Mouse (Mus musculus) forelimb bud, embryonic 11.5 days (tissue): ENCODE results near the gene Lipn.

Source experiments
- DNase-seq: peaks from one replicate; pipeline ENCODE4 v3.0.0-alpha.2; 2012; ENCODE audit warnings: low read depth, low spot score

Lipn gene

DNA sequence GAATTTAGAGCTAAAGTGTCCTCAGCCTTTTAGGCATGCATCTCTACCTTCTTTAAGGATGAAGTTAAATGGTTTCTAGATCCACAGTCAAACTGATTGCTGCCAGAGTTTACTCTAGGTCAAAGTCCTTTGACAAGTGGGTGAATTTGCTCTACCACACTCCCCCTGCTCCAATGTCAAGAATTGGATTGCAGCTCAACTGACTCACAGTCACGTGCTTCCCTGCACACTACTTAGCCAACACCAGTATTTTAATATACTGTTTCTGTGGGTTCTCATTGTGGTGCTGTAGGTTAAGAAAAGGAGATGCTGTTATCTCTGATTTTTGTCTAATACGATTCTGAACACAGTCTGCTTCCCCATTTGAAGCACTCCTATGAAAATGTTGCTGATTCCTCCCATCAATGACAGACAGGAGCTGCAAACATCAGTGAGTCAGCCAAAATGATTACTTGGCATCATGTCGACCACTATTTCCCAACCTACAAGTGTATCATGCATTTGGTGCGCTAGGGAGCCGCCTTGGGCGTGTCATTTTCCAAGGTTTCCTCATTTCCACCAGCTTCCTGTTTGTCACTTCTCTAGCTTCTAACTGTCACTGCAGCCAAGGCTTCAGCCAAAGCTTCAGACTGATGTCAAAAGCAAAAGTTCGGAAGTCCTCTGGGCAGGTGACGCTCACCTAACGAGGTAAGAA lies at the start of gene Lipn:
TSS of gene Lipn (plus strand) at position 580 of the 694 bp plus-strand sequence.
- no peak for DNase-seq

DNA sequence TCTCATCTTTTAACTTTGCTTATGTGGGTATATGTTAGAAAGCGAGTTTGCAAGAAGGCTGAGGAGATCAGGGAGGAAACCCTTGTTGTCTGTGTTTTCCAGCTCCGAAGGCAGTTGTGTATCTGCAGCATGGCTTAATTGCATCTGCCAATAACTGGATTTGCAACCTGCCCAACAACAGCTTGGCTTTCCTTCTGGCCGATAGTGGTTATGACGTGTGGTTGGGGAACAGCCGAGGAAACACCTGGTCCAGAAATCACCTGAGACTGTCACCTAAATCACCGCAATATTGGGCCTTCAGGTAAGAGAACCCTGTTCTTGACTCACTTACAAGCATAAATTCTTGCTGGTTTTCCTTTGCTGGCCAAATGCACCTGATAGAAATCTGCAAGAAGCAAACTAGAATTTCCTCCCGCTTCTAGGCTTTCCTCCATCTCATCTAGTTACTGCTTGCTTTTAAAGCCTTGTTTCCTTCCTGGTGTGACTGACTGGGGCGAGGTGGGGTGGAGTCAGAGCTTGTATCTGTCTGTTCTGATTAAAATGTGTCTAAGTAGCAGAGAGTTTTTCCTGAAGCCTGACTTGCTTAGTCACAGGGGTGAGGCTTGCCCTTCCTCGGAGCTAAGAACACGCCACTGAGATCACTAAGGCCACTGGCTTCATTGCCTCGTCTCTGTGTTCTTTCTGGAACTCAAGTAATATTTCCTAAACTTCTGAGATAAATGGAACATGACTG lies 45.6 kb upstream of the Lipn start:
- no peak for DNase-seq

- DNase-seq: peak; percentile 14
Observed at GRCm38 (mm10) chr19:34022759-34023158, 44.4 kb upstream of the Lipn start.

DNA sequence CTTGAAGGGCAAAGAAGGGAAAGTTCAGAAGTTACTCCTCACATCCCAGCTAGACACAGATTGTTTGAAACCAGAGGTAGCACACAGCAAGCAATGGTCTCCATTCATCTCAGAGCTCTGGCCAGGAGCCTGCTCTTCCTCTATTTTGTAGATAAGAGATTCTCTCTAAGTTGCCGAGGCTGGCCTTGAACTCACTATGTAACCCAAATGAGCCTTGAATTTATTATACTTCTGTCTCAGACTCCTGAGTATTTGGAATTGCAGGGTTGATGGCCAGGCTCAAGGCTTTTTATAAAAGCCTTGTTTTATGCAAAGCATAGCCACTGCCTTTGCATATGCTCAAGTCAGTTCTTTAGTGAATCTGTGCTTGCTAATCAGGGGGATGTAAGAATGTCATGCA lies 27.4 kb upstream of the Lipn start:
- DNase-seq: no peak

DNA sequence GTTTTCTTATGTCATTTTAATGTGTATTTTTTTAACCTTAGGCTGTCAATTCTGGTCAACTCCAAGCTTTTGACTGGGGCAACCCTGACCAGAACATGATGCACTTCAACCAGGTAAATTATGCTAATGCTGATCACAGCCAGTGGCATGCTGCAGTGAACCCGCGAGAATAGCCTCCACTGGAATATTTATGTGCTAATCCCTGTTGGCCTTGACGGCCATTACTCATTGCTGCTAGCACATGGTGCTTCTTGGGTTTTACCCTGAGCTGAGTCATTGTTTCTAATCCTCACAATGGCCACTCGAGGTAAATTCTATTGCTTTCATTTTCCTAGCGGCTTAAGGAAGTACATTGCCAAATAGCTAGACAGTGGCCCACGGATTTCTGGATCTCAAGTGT lies 24.1 kb upstream of the Lipn start:
- DNase-seq: no peak

DNA sequence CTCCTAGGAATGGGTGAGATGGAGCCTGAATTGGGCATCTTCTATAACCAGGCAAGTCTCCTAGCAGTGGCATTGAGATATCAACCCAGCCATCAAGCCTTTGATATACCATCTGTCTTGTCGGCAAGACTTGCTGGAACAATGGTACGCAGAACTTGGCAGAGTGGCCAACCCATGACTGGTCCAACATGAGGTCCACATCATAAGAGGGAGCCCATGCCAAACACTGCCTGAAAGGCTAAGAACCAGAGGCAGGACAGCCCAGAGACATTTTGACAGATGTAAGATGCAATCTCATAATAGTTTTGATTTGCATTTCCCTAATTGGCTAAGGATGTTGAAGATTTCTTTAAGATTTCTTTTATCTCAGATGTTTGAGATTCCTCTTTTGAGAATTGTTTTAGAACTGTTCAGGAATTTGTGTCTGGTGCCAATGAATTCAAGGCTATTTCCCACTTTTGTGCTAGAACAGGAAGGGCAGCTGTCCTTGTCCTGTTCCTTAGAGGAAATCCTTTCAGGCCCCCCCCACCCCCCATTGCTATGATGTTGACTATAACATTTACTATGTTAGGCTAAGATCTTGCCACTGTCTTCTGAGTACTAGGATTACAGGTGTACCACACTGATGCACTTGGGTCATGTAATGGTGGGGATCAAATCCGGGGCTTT lies 17.7 kb upstream of the Lipn start:
- no peak for DNase-seq

DNA sequence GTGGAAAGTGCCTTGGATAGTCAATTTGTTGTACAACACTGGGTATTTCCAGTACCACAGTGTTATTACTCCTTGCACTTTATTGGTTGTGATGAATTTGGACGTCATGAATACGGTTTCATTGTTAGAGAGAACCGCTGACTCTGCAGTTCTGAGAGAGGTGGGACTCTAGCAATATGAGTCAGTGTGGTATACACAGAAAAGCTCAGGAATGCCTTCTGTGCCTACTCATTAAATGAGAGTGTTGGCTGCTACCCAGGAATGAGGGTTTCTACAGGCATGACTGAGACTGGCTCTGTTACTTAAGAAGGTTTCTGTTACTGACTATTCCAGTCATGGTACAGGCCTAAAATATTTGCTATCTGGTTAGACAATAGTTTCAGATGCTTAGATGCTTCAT lies 15.7 kb upstream of the Lipn start:
- DNase-seq: no peak

DNA sequence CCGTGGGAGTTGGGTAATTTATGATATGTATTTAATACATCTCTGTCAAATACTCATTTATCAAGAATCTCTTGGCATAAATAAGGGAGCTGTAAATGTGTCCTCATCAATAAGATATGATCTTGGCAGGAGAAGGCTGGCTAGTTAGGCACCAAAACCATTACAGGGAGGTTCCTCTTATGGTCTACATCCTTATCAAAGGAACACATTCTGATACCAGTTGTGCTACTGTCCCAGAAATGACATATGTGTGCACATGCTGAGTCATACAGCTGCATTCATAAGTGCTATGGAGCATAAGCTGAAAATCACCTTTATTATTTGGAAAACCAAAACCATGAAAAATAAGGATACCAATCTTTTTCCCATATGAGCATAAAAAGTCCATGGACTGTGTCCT lies 3.6 kb upstream of the Lipn start:
- DNase-seq: no peak

GRCm38 (mm10) chr19:34064059-34064458 lies 3.1 kb upstream of the Lipn start:
- no peak for DNase-seq

GRCm38 (mm10) chr19:34074239-34074638 lies 7.1 kb downstream of the Lipn start:
- no peak for DNase-seq

- DNase-seq: no peak
Observed at GRCm38 (mm10) chr19:34078130-34078529, 11.0 kb downstream of the Lipn start.

DNA sequence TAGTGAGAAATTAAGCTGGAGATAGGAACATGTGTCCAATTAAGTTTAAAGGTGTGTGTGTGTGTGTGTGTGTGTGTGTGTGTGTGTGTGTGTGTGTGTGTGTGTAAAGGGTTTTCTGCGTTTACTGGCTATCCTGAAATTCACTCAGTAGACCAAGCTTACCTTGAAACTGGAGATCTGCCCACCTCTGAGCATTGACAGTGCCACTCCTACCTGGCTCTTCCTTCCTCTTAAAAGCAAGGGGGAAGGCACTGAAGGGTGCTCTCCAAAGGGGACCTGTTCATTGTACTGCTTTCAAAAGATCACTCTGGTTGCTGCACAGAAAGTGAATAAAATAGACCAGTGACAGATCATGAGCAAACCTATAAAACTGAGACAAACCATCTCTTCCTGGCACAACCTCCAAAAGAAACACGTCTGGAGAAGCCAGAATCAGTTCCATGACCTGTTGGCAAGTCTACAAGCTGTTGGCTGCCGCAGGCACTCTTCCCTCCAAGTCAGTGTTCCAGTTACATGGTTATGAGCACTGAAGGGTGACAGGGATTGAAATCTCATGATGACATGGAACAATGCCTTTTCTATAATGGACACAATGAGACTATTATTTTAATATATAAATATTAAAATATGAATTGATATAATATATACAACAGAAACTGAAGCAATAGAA lies 22.0 kb downstream of the Lipn start:
- DNase-seq: no peak

DNA sequence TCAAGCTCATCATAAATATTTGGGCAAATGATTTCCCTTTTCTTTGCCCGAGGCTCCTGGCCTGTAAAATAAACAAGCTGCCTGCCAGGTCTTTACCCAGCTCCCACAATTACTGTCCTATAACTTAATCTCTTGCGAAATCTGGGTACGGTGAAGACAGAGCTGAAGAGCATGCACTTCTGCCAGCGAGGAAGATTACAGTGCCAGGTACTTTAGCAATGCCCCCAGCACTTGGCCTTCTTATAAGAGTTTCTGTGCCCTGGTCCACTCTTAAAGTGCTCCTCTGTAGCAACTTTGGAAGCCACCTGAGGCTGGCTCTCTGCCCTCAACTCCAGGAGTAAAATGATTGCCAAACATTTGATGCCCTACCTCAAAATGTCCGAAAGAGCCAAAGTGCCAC lies 28.2 kb downstream of the Lipn start:
- DNase-seq: no peak

DNA sequence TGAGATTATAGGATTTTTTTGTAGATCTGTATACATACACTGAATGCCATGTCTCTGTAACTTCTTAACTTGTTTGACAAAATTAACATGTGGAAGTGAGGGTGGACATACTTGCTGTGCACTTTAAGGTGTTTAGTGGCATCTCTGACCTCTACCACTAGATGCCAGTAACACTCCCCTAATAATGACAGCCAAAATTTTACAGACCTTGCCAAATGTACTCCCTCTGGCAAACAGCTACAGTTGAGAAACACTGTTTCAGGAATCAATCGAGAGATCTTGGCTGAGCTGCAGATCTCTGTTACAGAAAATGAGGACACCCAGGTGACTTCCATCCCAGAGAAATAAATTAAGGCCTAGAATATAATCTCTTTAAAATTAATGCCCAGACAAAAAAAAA lies 29.1 kb downstream of the Lipn start:
- DNase-seq: no peak

GRCm38 (mm10) chr19:34100633-34101032 lies 33.5 kb downstream of the Lipn start, which contains the start of gene Lipm:
Lipm (plus strand) TSS chr19:34100933.
- no peak for DNase-seq

DNA sequence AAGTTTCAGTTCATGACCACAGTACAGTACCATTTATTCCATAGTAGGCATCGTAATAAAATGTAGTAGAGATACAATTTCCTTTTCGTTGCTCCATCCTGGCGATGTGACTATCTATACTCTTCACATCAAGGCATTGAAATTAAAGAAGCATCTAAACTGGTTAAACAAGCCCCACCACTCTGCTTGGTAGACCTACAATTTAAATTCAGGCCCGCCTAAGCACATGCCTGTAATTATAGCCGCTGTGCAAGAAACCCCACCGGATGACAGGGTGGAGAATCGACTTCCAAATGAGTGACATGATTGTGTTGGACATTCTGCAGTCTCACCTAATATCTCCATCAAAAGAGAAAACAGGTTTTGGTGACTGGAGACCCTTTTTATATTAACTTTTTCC lies 34.7 kb downstream of the Lipn start:
- no peak for DNase-seq

- DNase-seq: no peak
Observed at GRCm38 (mm10) chr19:34104841-34105240, 37.7 kb downstream of the Lipn start.

- DNase-seq: no peak
Observed at GRCm38 (mm10) chr19:34119102-34119501, 51.9 kb downstream of the Lipn start.

GRCm38 (mm10) chr19:34119653-34120052 lies 52.5 kb downstream of the Lipn start:
- no peak for DNase-seq

GRCm38 (mm10) chr19:34120107-34120731 lies 53.1 kb downstream of the Lipn start:
- DNase-seq: no peak
